Mouse (Mus musculus) heart, embryonic 13.5 days (tissue): ENCODE measurements at regions not wholly inside any gene's neighbourhood (a gene's known extent, or its start where the extent isn't known, plus 50 kb on each side); places are given as distances from the start of the nearest gene placed in this dataset.

Source experiments
- ATAC-seq: fragments of 200-750 bp; cut with Nextera tagmentation; 2 replicates; pipeline ENCODE4 v1.8.0; 2017; ENCODE audit warnings: moderate TSS enrichment; ENCODE audit not compliant: insufficient number of reproducible peaks, low FRiP score, low TSS enrichment; ENCODE audit errors: extremely low read depth
- H3K27ac ChIP-seq: fragments of 300-500 bp; sonication (generic); replicated peaks from 2 replicates; pipeline ENCODE4 v1.5.1; 2015; ENCODE audit warnings: moderate library complexity, mild to moderate bottlenecking, inconsistent platforms
- H3K27me3 ChIP-seq: fragments of 300-500 bp; sonication (generic); replicated peaks from 2 replicates; pipeline ENCODE4 v1.6.1; 2015; ENCODE audit warnings: mild to moderate bottlenecking, inconsistent platforms
- H3K36me3 ChIP-seq: fragments of 300-500 bp; sonication (generic); 2 replicates; pipeline ENCODE4 v1.6.1; 2015; ENCODE audit warnings: mild to moderate bottlenecking, inconsistent platforms
- H3K4me1 ChIP-seq: fragments of 300-500 bp; sonication (generic); 2 replicates; pipeline ENCODE4 v1.6.1; 2015; ENCODE audit warnings: inconsistent platforms
- H3K4me2 ChIP-seq: fragments of 300-500 bp; sonication (generic); 2 replicates; pipeline ENCODE4 v1.6.1; 2015; ENCODE audit warnings: inconsistent platforms, mild to moderate bottlenecking, moderate library complexity
- H3K4me3 ChIP-seq: fragments of 300-500 bp; sonication (generic); 2 replicates; pipeline ENCODE4 v1.5.1; 2015; ENCODE audit warnings: moderate library complexity, mild to moderate bottlenecking, inconsistent platforms
- H3K9ac ChIP-seq: fragments of 300-500 bp; sonication (generic); 2 replicates; pipeline ENCODE4 v1.6.1; 2015; ENCODE audit warnings: inconsistent platforms, mild to moderate bottlenecking, moderate library complexity
- H3K9me3 ChIP-seq: fragments of 300-500 bp; sonication (generic); 2 replicates; pipeline ENCODE4 v1.6.1; 2016; ENCODE audit warnings: inconsistent platforms
- WGBS: fragments of 180-500 bp; shearing (Covaris S2); methylation state at CpG from one replicate; pipeline ENCODE4 v1.1.7; 2015; ENCODE audit warnings: mixed read lengths; 5-methylcytosine and 5-hydroxymethylcytosine counted together

DNA sequence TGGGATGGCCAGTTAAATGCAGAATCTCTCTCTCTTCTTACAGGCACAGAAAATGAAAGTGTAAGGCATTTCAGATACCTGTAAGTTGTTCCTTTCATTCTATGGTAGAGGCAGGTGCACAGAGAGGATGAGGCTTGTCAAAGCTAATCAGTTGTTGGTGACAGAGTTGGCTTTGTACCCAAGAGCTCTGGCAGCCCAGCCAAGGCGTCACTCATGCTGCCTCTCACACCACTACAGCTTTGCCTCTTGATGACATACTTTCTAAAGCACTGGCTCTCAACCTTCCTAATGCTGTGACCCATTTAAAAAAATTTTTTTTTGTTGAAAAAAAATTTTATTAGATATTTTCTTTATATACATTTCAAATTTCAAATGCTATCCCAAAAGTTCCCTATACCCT lies 105.4 kb downstream of the 4930564D02Rik start:
- no peak overlapping the region for H3K9ac ChIP-seq

DNA sequence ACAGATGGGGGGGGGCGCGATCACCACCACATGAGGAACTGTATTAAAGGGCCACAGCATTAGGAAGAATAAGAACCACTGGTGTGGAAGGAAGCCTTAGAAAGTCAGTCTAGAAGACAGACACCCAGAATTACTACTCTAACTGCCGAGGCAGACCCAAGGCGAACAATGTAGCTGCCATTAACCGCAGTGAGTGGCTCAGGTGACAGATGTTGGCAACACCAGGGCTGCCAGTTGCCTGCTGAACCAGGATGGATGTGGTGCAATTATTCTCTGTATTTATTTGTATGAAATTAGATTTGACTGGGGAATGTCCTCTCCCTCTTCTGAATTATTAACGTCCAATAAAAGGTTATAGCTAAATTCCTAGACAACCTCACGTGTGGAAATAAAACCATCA lies 124.7 kb downstream of the 4930564D02Rik start:
- H3K27me3 ChIP-seq, result no peaks in the 10 kb centered on the region
- no peak overlapping the region for H3K4me2 ChIP-seq
- H3K4me3 ChIP-seq, result no peak overlapping the region
- no peak overlapping the region for H3K9ac ChIP-seq
- H3K4me1 ChIP-seq, result no peaks in the 10 kb centered on the region; the same call in 1 of the 2 replicates
- no peaks in the 10 kb centered on the region for H3K9me3 ChIP-seq
- no peak for ATAC-seq
- H3K36me3 ChIP-seq, result no peaks in the 10 kb centered on the region
- H3K27ac ChIP-seq, result no peak overlapping the region
- 81% methylated on average over 7 of the region's 7 CpGs for WGBS

More for the DNA sequence above, 105.4 kb downstream of the 4930564D02Rik start:
- H3K36me3 ChIP-seq, result no peaks in the 10 kb centered on the region
- H3K9me3 ChIP-seq, result no peaks in the 10 kb centered on the region
- H3K27ac ChIP-seq, result no peak overlapping the region
- no peak overlapping the region for H3K4me3 ChIP-seq
- no peak for ATAC-seq
- H3K4me1 ChIP-seq, result no peaks in the 10 kb centered on the region
- WGBS, result 42% methylated on average over 1 of the region's 1 CpGs
- H3K4me2 ChIP-seq, result no peak overlapping the region
- H3K27me3 ChIP-seq, result no peaks in the 10 kb centered on the region

DNA sequence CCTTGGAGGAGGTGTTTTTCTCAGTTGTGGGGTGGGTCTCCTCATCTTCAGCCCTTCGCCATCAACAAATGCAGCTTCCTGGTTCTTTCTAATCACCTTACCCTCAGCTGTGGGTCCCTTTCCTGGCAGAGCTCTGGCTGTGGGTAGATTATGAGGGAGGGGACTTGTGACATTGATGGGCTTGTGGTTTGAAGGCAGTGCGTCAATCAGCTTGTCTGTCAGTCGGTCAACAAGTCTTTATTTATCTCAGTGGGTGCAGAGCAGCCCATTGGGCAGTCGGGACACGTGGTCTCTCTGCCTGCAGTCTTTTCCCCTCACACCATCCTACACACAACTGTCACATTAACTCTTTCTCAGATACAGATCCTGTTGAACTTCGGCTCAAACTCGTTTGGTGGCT lies 125.2 kb downstream of the 4930564D02Rik start:
- 20% methylated on average over 7 of the region's 7 CpGs for WGBS
- Histone ChIP-seq H3K27me3 (no peaks in the 10 kb centered on the region), H3K4me3 (no peak overlapping the region), H3K27ac (no peak overlapping the region), H3K9ac (no peak overlapping the region), H3K9me3 (no peaks in the 10 kb centered on the region), H3K4me1 (no peaks in the 10 kb centered on the region; the same call in 1 of the 2 replicates), H3K36me3 (no peaks in the 10 kb centered on the region), H3K4me2 (no peak overlapping the region)
- no peak for ATAC-seq

DNA sequence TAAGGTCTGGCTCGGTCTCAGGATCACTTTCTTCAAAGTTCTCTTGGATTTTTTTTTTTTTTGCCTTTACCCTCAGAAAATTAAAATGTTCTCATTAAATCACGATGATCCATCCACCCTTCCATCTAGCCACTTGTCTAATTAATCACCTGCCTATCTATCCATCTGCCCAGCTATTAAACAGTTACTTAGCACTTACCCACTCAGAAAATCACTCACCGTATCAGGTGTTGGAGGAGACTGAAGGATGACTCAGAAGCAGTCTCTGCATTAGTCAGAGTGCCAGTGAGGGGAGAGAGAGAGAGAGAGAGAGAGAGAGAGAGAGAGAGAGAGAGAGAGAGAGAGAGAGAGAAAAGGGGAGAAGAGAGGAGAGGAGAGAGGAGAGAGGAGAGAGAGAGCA lies 134.1 kb downstream of the 4930564D02Rik start:
- H3K4me1 ChIP-seq, result peaks cover 15% of the 10 kb centered on the region
- no peak overlapping the region for H3K4me3 ChIP-seq
- no peak overlapping the region for H3K27ac ChIP-seq
- no peak for ATAC-seq
- no peaks in the 10 kb centered on the region; the same call in 1 of the 2 replicates for H3K27me3 ChIP-seq
- H3K9ac ChIP-seq, result no peak overlapping the region
- H3K36me3 ChIP-seq, result no peaks in the 10 kb centered on the region
- 65% methylated on average over 3 of the region's 3 CpGs for WGBS
- H3K4me2 ChIP-seq, result no peak overlapping the region
- no peaks in the 10 kb centered on the region for H3K9me3 ChIP-seq

DNA sequence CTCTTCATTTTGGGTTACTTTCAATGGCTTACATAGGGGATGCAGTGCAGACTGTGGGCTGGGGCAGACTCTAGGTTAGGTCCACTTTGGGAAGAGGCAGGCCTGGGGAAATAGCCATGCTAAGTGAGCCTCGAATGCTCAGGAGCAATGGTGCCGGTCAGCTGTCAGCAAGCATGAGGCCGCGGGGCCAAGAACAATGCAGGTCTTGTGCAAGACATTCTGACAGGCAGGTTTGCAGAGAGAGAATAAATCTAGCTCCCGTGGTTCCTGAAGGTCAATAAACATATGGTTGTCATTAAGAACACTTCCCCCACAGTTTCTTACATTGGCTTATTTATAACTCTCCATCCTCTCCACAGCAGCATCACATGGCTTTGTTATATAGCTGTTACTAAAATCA lies 142.5 kb downstream of the 4930564D02Rik start:
- 61% methylated on average over 5 of the region's 5 CpGs for WGBS
- peaks cover 4% of the 10 kb centered on the region for H3K4me1 ChIP-seq
- no peaks in the 10 kb centered on the region for H3K36me3 ChIP-seq
- no peaks in the 10 kb centered on the region for H3K9me3 ChIP-seq
- ATAC-seq, result no peak
- no peak overlapping the region for H3K9ac ChIP-seq
- H3K27ac ChIP-seq, result no peak overlapping the region
- no peak overlapping the region for H3K4me2 ChIP-seq
- H3K27me3 ChIP-seq, result no peaks in the 10 kb centered on the region
- no peak overlapping the region for H3K4me3 ChIP-seq

DNA sequence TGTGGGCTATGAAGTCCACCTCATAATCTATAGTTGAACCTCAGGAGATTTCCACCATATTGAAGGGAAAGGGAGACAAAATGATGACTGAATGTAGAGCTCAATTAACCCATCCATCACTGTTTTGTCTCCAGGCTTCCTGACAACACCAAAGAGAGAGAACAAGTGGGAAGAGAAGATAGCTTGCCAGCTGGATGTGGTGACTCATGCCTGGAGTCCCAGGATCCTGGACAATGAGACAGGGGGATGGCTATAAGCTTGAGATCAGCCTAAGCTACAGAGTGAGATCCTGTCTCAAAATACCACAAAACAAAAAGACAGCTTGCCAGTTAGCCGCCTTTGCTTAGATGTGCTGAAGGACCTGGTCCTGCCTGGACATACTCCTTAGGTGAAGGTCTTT lies 144.4 kb downstream of the 4930564D02Rik start:
- Histone ChIP-seq H3K27me3 (no peaks in the 10 kb centered on the region), H3K36me3 (no peaks in the 10 kb centered on the region), H3K9me3 (no peaks in the 10 kb centered on the region), H3K4me2 (no peak overlapping the region), H3K27ac (no peak overlapping the region), H3K4me1 (no peaks in the 10 kb centered on the region), H3K4me3 (no peak overlapping the region), H3K9ac (no peak overlapping the region)
- no peak for ATAC-seq
- WGBS, result 79% methylated on average over 1 of the region's 1 CpGs

DNA sequence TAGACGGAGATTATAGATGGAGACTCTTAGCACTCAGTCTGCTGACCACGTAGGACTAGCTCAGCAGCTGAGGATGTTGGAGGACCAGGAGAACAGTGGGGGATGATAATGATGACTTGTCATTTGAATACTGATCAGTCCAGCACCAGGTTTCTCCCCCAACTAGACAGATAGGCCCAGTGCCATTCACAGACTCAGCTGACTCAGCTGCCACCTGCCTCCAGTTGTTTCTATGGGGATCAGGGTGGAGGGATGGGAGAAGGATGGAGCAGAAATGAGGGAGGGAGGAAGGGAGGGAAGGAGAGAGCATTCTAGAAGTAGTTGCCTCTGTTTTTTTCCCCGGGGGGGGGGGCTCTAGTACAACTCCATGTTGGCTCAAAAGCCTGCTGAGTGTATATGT lies 145.1 kb downstream of the 4930564D02Rik start:
- no peak for ATAC-seq
- 45% methylated on average over 3 of the region's 3 CpGs for WGBS
- H3K9me3 ChIP-seq, result no peaks in the 10 kb centered on the region

DNA sequence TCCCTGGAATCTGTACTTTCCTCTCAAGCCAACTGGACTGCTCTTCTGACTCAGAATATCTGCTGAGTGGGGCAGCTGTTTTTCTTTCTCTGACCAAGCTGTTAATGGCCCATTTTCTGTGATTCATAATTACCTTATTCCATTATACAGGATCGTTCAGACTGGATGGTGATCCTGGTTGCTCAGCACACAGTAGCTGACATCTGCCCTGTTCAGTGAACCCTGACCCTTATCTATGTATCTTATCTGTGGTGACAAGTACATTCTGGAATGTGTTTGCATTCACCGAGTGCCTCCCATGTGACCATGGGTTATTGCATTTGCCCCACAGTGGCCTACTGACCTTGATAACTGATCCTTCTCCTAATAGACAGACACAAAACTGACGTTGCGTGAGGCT lies 148.2 kb downstream of the 4930564D02Rik start:
- Histone ChIP-seq H3K27ac (no peak overlapping the region), H3K4me2 (no peak overlapping the region), H3K9me3 (no peaks in the 10 kb centered on the region), H3K4me3 (no peak overlapping the region), H3K27me3 (no peaks in the 10 kb centered on the region), H3K36me3 (no peaks in the 10 kb centered on the region), H3K4me1 (no peaks in the 10 kb centered on the region), H3K9ac (no peak overlapping the region)
- 34% methylated on average over 4 of the region's 4 CpGs for WGBS
- ATAC-seq, result no peak

More for the DNA sequence above, 145.1 kb downstream of the 4930564D02Rik start:
- H3K27ac ChIP-seq, result no peak overlapping the region
- no peaks in the 10 kb centered on the region for H3K36me3 ChIP-seq
- no peak overlapping the region for H3K4me2 ChIP-seq
- H3K4me3 ChIP-seq, result no peak overlapping the region
- no peak overlapping the region for H3K9ac ChIP-seq
- no peaks in the 10 kb centered on the region for H3K27me3 ChIP-seq
- no peaks in the 10 kb centered on the region for H3K4me1 ChIP-seq

DNA sequence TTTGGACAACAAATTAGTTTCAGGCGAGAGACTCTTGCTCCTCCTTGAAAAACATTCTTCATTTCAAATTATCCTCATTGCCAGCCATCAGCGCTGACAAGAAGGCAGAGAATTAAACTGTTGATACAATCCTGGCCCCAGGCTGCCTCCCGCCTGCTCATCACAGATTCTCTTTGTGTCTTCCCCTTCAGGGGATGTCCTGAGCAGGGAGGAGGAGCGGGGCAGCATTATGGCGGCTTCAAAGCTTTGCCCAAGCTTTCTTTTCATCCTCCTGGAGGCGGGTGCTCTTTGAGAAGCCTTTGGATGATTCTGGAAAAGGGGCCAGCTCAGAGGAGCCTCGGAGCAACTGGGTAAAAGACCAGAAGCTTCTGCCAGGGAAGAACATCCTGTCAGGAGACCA lies 149.1 kb downstream of the 4930564D02Rik start:
- H3K4me3 ChIP-seq, result no peak overlapping the region
- H3K9ac ChIP-seq, result no peak overlapping the region
- H3K4me1 ChIP-seq, result no peaks in the 10 kb centered on the region
- no peak overlapping the region for H3K4me2 ChIP-seq
- no peaks in the 10 kb centered on the region for H3K27me3 ChIP-seq
- no peak for ATAC-seq
- 59% methylated on average over 7 of the region's 7 CpGs for WGBS
- no peaks in the 10 kb centered on the region for H3K36me3 ChIP-seq
- H3K27ac ChIP-seq, result no peak overlapping the region
- no peaks in the 10 kb centered on the region for H3K9me3 ChIP-seq

DNA sequence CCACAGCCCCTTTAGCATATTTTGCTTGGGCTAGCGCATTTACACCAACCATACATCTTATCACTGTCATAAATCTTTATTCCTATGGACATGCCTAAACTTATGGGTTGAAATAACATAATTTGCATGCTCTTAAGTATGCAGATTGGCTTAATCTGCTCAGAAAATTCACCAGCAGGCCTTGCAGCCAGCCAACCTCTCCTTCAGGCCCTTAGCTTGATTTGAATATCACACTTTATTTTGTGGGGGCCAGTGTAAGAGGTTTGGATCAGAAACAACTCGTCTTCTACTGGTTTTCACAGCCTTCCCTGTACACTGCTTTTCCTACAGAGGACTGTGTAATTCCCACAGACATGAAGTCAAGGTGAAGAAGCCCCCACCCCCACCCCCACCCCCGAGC lies 153.0 kb downstream of the 4930564D02Rik start:
- Histone ChIP-seq H3K9ac (no peak overlapping the region), H3K4me1 (peaks cover 10% of the 10 kb centered on the region), H3K4me2 (no peak overlapping the region), H3K27ac (no peak overlapping the region), H3K36me3 (no peaks in the 10 kb centered on the region), H3K4me3 (no peak overlapping the region), H3K27me3 (no peaks in the 10 kb centered on the region), H3K9me3 (no peaks in the 10 kb centered on the region)
- ATAC-seq, result no peak
- WGBS, result 57% methylated on average over 3 of the region's 3 CpGs

DNA sequence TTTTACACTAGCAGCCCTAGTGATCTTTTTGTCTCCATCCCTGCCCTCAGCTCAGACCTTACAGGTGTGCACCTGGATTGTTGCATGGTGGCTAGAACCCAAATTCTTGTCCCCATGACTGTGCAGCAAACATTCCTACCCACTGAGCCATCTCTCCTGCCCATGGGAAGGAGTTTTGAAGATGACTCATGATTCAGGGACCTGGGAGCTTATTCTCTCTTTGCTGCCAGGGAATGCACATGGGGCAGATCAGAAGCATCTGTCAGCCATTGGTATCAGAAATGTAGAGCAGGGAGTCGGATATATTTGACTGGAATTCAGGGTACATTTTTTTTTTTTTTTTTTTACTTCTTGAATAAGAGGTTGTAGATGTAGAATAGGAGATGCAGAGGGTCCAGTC lies 154.0 kb downstream of the 4930564D02Rik start:
- no peak for ATAC-seq
- no peak overlapping the region for H3K4me3 ChIP-seq
- 52% methylated on average over 1 of the region's 1 CpGs for WGBS

DNA sequence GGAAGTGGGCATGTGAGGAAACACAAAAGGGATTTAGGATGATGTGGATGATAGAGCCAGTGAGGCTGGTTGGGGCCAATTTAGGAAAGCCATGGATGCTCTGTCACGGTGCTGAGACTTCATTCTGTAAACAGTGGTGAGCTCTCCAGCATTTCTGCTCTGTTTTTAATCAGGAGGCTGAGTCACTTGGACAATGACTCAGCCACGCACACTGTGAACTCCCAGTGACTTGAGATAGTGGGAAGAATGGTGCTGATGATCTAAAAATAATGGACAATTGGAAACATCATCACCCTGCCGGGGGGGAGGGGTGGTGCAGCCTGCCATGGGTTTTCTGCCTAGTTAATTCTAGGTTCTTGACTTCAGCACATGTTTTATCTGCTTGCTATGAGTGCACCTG lies 156.3 kb downstream of the 4930564D02Rik start:
- H3K4me2 ChIP-seq, result no peak overlapping the region
- H3K27ac ChIP-seq, result no peak overlapping the region
- no peaks in the 10 kb centered on the region for H3K36me3 ChIP-seq
- H3K9ac ChIP-seq, result no peak overlapping the region
- H3K9me3 ChIP-seq, result no peaks in the 10 kb centered on the region
- WGBS, result 19% methylated on average over 3 of the region's 3 CpGs
- H3K27me3 ChIP-seq, result no peaks in the 10 kb centered on the region
- ATAC-seq, result no peak
- H3K4me1 ChIP-seq, result peaks cover 10% of the 10 kb centered on the region
- no peak overlapping the region for H3K4me3 ChIP-seq

More for the DNA sequence above, 154.0 kb downstream of the 4930564D02Rik start:
- Histone ChIP-seq H3K27me3 (no peaks in the 10 kb centered on the region), H3K4me1 (peaks cover 10% of the 10 kb centered on the region), H3K9me3 (no peaks in the 10 kb centered on the region), H3K36me3 (no peaks in the 10 kb centered on the region), H3K27ac (no peak overlapping the region), H3K4me2 (no peak overlapping the region), H3K9ac (no peak overlapping the region)
